In genomic region chr4:155970286-155970685, GRCm38 (mm10) we compare ENCODE assay signal across 25 mouse cellular contexts. TPM values are rescaled to one million over a fixed set of nuclear protein-coding genes. Genes with fewer than 3 reads are reported as not detected.
DNase-seq lines count a peak whose midpoint lies in the region; ATAC-seq and TF ChIP-seq lines count a peak whose summit lies in the region.
"Had no signal": no experiment of that assay in that cellular context is flagged by ENCODE, and none has a peak within 500 bp of the region (broad histone marks: within the 10 kb centered on the region; RNA-seq: fewer than 3 reads in every experiment).

No protein-coding gene starts in this region.

- intact Hi-C loops in left cerebral cortex, postnatal 4 days (cut with DNase I), result no loop called here
- intact Hi-C loops in left cerebral cortex, postnatal 36 days (cut with DNase I), result no loop called here

- WGBS in hindbrain, embryonic 13.5 days, result 94% methylated on average over 5 of the region's 5 CpGs
- WGBS in hindbrain, embryonic 14.5 days, result 92% methylated on average over 5 of the region's 5 CpGs
- WGBS in stomach, embryonic 16.5 days, result 77% methylated on average over 5 of the region's 5 CpGs
- 76% methylated on average over 5 of the region's 5 CpGs for WGBS in stomach, postnatal 0 days

- H3K4me2 ChIP-seq in hindbrain, embryonic 13.5 days, result no peak overlapping the region
- no peak overlapping the region for H3K4me2 ChIP-seq in hindbrain, embryonic 14.5 days (replicated peaks)
- H3K4me2 ChIP-seq in stomach, embryonic 16.5 days (ENCODE audit: low read depth, low read length), result no peak overlapping the region
- no peak overlapping the region for H3K4me2 ChIP-seq in stomach, postnatal 0 days (replicated peaks; ENCODE audit: low read depth)
- H3K4me2 ChIP-seq: forebrain, embryonic 12.5 days; limb, embryonic 12.5 days; liver, embryonic 13.5 days; lung, embryonic 15.5 days; neural tube, embryonic 15.5 days had no signal

- no peaks in the 10 kb centered on the region for H3K4me1 ChIP-seq in hindbrain, embryonic 13.5 days (replicated peaks)
- no peaks in the 10 kb centered on the region for H3K4me1 ChIP-seq in hindbrain, embryonic 14.5 days (replicated peaks; ENCODE audit: control insufficient read depth, insufficient read depth, low read length)
- H3K4me1 ChIP-seq in stomach, embryonic 16.5 days (ENCODE audit: control insufficient read depth, insufficient read depth, low read length), result no peaks in the 10 kb centered on the region
- no peaks in the 10 kb centered on the region for H3K4me1 ChIP-seq in stomach, postnatal 0 days (replicated peaks; ENCODE audit: control insufficient read depth, insufficient read depth)
- H3K4me1 ChIP-seq: forebrain, embryonic 12.5 days; limb, embryonic 12.5 days; lung, embryonic 15.5 days; neural tube, embryonic 15.5 days had no signal

- H3K9me3 ChIP-seq in hindbrain, embryonic 13.5 days, result no peaks in the 10 kb centered on the region
- no peaks in the 10 kb centered on the region for H3K9me3 ChIP-seq in hindbrain, embryonic 14.5 days (ENCODE audit: control insufficient read depth, low read length)
- H3K9me3 ChIP-seq in stomach, embryonic 16.5 days (replicated peaks; ENCODE audit: control insufficient read depth, low read length), result no peaks in the 10 kb centered on the region
- no peaks in the 10 kb centered on the region for H3K9me3 ChIP-seq in stomach, postnatal 0 days (ENCODE audit: control insufficient read depth, low read length)
- H3K9me3 ChIP-seq: forebrain, embryonic 12.5 days; hindbrain, embryonic 10.5 days; limb, embryonic 12.5 days; liver, embryonic 13.5 days; lung, embryonic 15.5 days; megakaryocyte, embryonic 14.5 days; neural tube, embryonic 15.5 days had no signal

- peaks cover 26% of the 10 kb centered on the region for H3K36me3 ChIP-seq in hindbrain, embryonic 13.5 days
- peaks cover 18% of the 10 kb centered on the region for H3K36me3 ChIP-seq in hindbrain, embryonic 14.5 days (replicated peaks; ENCODE audit: control insufficient read depth, insufficient read depth)
- H3K36me3 ChIP-seq in stomach, embryonic 16.5 days (ENCODE audit: control insufficient read depth, insufficient read depth, low read length), result peaks cover 7% of the 10 kb centered on the region; the same call in 1 of the 2 replicates
- no peaks in the 10 kb centered on the region for H3K36me3 ChIP-seq in stomach, postnatal 0 days (ENCODE audit: control insufficient read depth, insufficient read depth, low read length)

- no peak overlapping the region for H3K4me3 ChIP-seq in hindbrain, embryonic 13.5 days
- no peak overlapping the region for H3K4me3 ChIP-seq in hindbrain, embryonic 14.5 days (replicated peaks; ENCODE audit: low read length)
- H3K4me3 ChIP-seq in stomach, embryonic 16.5 days (replicated peaks; ENCODE audit: low read length), result no peak overlapping the region
- no peak overlapping the region for H3K4me3 ChIP-seq in stomach, postnatal 0 days (ENCODE audit: low read depth, low read length)
- H3K4me3 ChIP-seq: erythroblast, embryonic 14.5 days; forebrain, embryonic 12.5 days; hindbrain, embryonic 10.5 days; limb, embryonic 12.5 days; liver, embryonic 13.5 days; lung, embryonic 15.5 days; megakaryocyte, embryonic 14.5 days; neural tube, embryonic 15.5 days had no signal

- ATAC-seq in hindbrain, embryonic 13.5 days (ENCODE audit: low FRiP score), result no peak
- ATAC-seq in hindbrain, embryonic 14.5 days (ENCODE audit: low FRiP score), result no peak
- no peak for ATAC-seq in stomach, embryonic 16.5 days (ENCODE audit: insufficient read depth, low FRiP score)
- ATAC-seq in stomach, postnatal 0 days (ENCODE audit: low FRiP score, low TSS enrichment), result no peak
- ATAC-seq: forebrain, postnatal 0 days; hindbrain, postnatal 0 days; intestine, postnatal 0 days; Patski had no signal

- no peak overlapping the region for H3K27ac ChIP-seq in hindbrain, embryonic 13.5 days
- no peak overlapping the region for H3K27ac ChIP-seq in hindbrain, embryonic 14.5 days
- no peak overlapping the region for H3K27ac ChIP-seq in stomach, embryonic 16.5 days (ENCODE audit: low read length)
- no peak overlapping the region for H3K27ac ChIP-seq in stomach, postnatal 0 days (replicated peaks)
- H3K27ac ChIP-seq: forebrain, embryonic 12.5 days; hindbrain, embryonic 10.5 days; hindbrain, postnatal 0 days; limb, embryonic 12.5 days; lung, embryonic 15.5 days; neural tube, embryonic 15.5 days had no signal

- H3K27me3 ChIP-seq in hindbrain, embryonic 13.5 days, result no peaks in the 10 kb centered on the region
- H3K27me3 ChIP-seq in hindbrain, embryonic 14.5 days (ENCODE audit: control insufficient read depth, insufficient read depth, low read length), result no peaks in the 10 kb centered on the region
- no peaks in the 10 kb centered on the region for H3K27me3 ChIP-seq in stomach, embryonic 16.5 days (ENCODE audit: control insufficient read depth, insufficient read depth, low read length)
- no peaks in the 10 kb centered on the region for H3K27me3 ChIP-seq in stomach, postnatal 0 days (ENCODE audit: control insufficient read depth, insufficient read depth, low read length)
- H3K27me3 ChIP-seq: forebrain, embryonic 12.5 days; limb, embryonic 12.5 days; liver, embryonic 13.5 days; lung, embryonic 15.5 days; neural tube, embryonic 15.5 days; Patski had no signal

- DNase-seq in hindbrain, embryonic 14.5 days (ENCODE audit: low spot score), result no peak
- peak; percentile 23 for DNase-seq in left cerebral cortex, postnatal 4 days
- DNase-seq in left cerebral cortex, postnatal 36 days (ENCODE audit: low spot score in 2 of 2), result no peak
- no peak for DNase-seq in stomach, postnatal 0 days (ENCODE audit: low spot score)
- no peak for DNase-seq in lung, adult 18-20 months
- DNase-seq: adrenal gland, postnatal 14 days; cerebellum, adult 18-20 months; forebrain, postnatal 0 days; heart, postnatal 14 days; kidney, adult 9 months; layer of hippocampus, adult 9-11 months; liver, embryonic 13.5 days; midbrain, embryonic 14.5 days had no signal

- peak overlapping the region; percentile 29; the same call in 1 of the 2 replicates for H3K9ac ChIP-seq in hindbrain, embryonic 13.5 days
- no peak overlapping the region for H3K9ac ChIP-seq in hindbrain, embryonic 14.5 days
- H3K9ac ChIP-seq in stomach, embryonic 16.5 days (ENCODE audit: low read length), result 0 out of 2 replicates have a peak overlapping the region, but pooled peaks have one; percentile 3
- H3K9ac ChIP-seq in stomach, postnatal 0 days (ENCODE audit: low read length), result no peak overlapping the region
- H3K9ac ChIP-seq: forebrain, embryonic 12.5 days; forebrain, postnatal 0 days; limb, embryonic 12.5 days; liver, embryonic 13.5 days; lung, embryonic 15.5 days; neural tube, embryonic 15.5 days had no signal

- no peak for TF ChIP-seq CTCF in stomach, postnatal 0 days (IDR thresholded peaks at IDR 0.05; ENCODE audit: low read depth)

- no peak for TF ChIP-seq EP300 in stomach, postnatal 0 days (optimal IDR thresholded peaks at IDR 0.05)

RNA-seq across cellular contexts. Expression of gene C1qtnf12, which starts 8.2 kb away (rescaled TPM):
- polyA plus RNA-seq in hindbrain, embryonic 13.5 days (2015; fragmentation: Nextera tagmentation; extraction: Ambion mirVana), result 9.2 and 12.3 TPM in 2 replicates
- 11.2 and 13.5 TPM in 2 replicates for polyA plus RNA-seq in hindbrain, embryonic 14.5 days (2014; fragmentation: Nextera tagmentation; extraction: Ambion mirVana)
- 10 to 100 TPM; 12.0 to 14.8 TPM for total RNA-seq in left cerebral cortex, postnatal 4 days (2021)
- 10 to 100 TPM; 18.1 to 19.5 TPM for total RNA-seq in left cerebral cortex, postnatal 36 days (2021)
- 32.0 and 37.6 TPM in 2 replicates for polyA plus RNA-seq in stomach, embryonic 16.5 days (2015; fragmentation: Nextera tagmentation; extraction: Ambion mirVana)
- polyA plus RNA-seq in stomach, postnatal 0 days (2015; fragmentation: Nextera tagmentation; extraction: Ambion mirVana), result 48.5 and 59.1 TPM in 2 replicates

RNA-seq across cellular contexts. Expression of gene B3galt6, which starts 22.2 kb away (rescaled TPM):
- polyA plus RNA-seq in hindbrain, embryonic 13.5 days (2015; fragmentation: Nextera tagmentation; extraction: Ambion mirVana), result 26.6 and 27.6 TPM in 2 replicates
- polyA plus RNA-seq in hindbrain, embryonic 14.5 days (2014; fragmentation: Nextera tagmentation; extraction: Ambion mirVana), result 38.4 and 38.8 TPM in 2 replicates
- total RNA-seq in left cerebral cortex, postnatal 4 days (2021), result 10 to 100 TPM; 12.9 to 13.7 TPM
- total RNA-seq in left cerebral cortex, postnatal 36 days (2021), result 10 to 100 TPM in 1 of 2 experiments, 1 to 10 TPM in 1; 9.9 to 11.1 TPM
- polyA plus RNA-seq in stomach, embryonic 16.5 days (2015; fragmentation: Nextera tagmentation; extraction: Ambion mirVana), result 11.0 and 11.6 TPM in 2 replicates
- polyA plus RNA-seq in stomach, postnatal 0 days (2015; fragmentation: Nextera tagmentation; extraction: Ambion mirVana), result 9.0 and 9.4 TPM in 2 replicates

RNA-seq across cellular contexts. Expression of gene Sdf4, which starts 22.4 kb away (rescaled TPM):
- polyA plus RNA-seq in hindbrain, embryonic 13.5 days (2015; fragmentation: Nextera tagmentation; extraction: Ambion mirVana), result 126 and 127 TPM in 2 replicates
- 112 and 114 TPM in 2 replicates for polyA plus RNA-seq in hindbrain, embryonic 14.5 days (2014; fragmentation: Nextera tagmentation; extraction: Ambion mirVana)
- total RNA-seq in left cerebral cortex, postnatal 4 days (2021), result 100 to 1,000 TPM; 111 to 112 TPM
- 100 to 1,000 TPM; 184 to 206 TPM for total RNA-seq in left cerebral cortex, postnatal 36 days (2021)
- 165 and 166 TPM in 2 replicates for polyA plus RNA-seq in stomach, embryonic 16.5 days (2015; fragmentation: Nextera tagmentation; extraction: Ambion mirVana)
- 129 and 137 TPM in 2 replicates for polyA plus RNA-seq in stomach, postnatal 0 days (2015; fragmentation: Nextera tagmentation; extraction: Ambion mirVana)

RNA-seq across cellular contexts. Expression of gene Ube2j2, which starts 26.7 kb away (rescaled TPM):
- 123 and 127 TPM in 2 replicates for polyA plus RNA-seq in hindbrain, embryonic 13.5 days (2015; fragmentation: Nextera tagmentation; extraction: Ambion mirVana)
- polyA plus RNA-seq in hindbrain, embryonic 14.5 days (2014; fragmentation: Nextera tagmentation; extraction: Ambion mirVana), result 120 and 125 TPM in 2 replicates
- 100 to 1,000 TPM in 1 of 2 experiments, 10 to 100 TPM in 1; 96.0 to 101 TPM for total RNA-seq in left cerebral cortex, postnatal 4 days (2021)
- 10 to 100 TPM; 78.8 to 80.1 TPM for total RNA-seq in left cerebral cortex, postnatal 36 days (2021)
- 71.6 and 74.5 TPM in 2 replicates for polyA plus RNA-seq in stomach, embryonic 16.5 days (2015; fragmentation: Nextera tagmentation; extraction: Ambion mirVana)
- polyA plus RNA-seq in stomach, postnatal 0 days (2015; fragmentation: Nextera tagmentation; extraction: Ambion mirVana), result 72.8 and 75.5 TPM in 2 replicates

RNA-seq across cellular contexts. Expression of gene Tnfrsf4, which starts 43.4 kb away (rescaled TPM):
- 0.55 and 1.0 TPM in 2 replicates for polyA plus RNA-seq in hindbrain, embryonic 13.5 days (2015; fragmentation: Nextera tagmentation; extraction: Ambion mirVana)
- polyA plus RNA-seq in hindbrain, embryonic 14.5 days (2014; fragmentation: Nextera tagmentation; extraction: Ambion mirVana), result 0.79 TPM in 1 of 2 replicates, not detected in the other
- 1 to 10 TPM; 1.3 to 1.5 TPM for total RNA-seq in left cerebral cortex, postnatal 4 days (2021)
- total RNA-seq in left cerebral cortex, postnatal 36 days (2021), result 1 to 10 TPM in 1 of 2 experiments, under 1 TPM in 1; 0.39 to 1.9 TPM
- polyA plus RNA-seq in stomach, embryonic 16.5 days (2015; fragmentation: Nextera tagmentation; extraction: Ambion mirVana), result 0.30 and 0.87 TPM in 2 replicates
- polyA plus RNA-seq in stomach, postnatal 0 days (2015; fragmentation: Nextera tagmentation; extraction: Ambion mirVana), result 0.21 and 0.48 TPM in 2 replicates

Comparison
In these comparisons a context has a peak if more than half of its experiments do, and no peak if none do; other contexts are left out.
1. H3K9ac ChIP-seq: peak in hindbrain, embryonic 13.5 days (single experiment) and stomach, embryonic 16.5 days (single experiment); none in hindbrain, embryonic 14.5 days (single experiment) and stomach, postnatal 0 days (single experiment).